Mouse (Mus musculus) frontal cortex, adult (tissue): ENCODE results near the gene 1700016C15Rik.

Experiments
- ATAC-seq: cut with Nextera tagmentation; 2 replicates; pipeline ENCODE4 v1.9.2; 2017; ENCODE audit warnings: mild to moderate bottlenecking, moderate library complexity, mixed read lengths; ENCODE audit not compliant: low TSS enrichment

1700016C15Rik gene

DNA sequence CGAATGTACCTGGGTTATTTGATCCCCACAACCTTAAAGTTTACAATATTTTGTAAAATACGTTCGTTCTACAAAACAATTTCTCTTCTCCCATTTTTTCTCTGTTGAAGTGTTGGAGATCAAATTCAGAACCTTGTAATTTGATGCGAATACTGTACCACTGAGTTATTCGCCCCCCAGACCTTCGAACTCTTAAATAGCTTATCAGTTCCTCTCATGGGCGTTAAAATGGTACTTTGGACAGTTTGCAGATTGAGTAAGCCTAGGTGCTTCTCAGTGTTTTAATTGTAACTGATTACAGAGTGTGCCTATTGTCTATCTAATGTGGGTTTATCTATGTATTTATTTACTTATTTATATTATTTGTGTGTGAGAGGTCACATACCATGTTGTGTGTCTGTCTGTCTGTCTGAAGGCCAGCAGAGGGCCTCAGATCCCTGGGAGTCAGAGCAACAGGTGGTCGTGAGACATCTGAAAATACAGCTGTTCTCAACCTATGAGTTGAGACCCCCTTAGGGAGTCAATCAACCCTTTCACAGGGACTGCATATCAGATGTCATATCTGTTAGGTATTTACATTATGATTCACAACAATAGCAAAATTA is 67.6 kb downstream of the 1700016C15Rik start:
- ATAC-seq, result no peak
